22 mouse cellular contexts compared by ENCODE assay signal in the genomic region with DNA sequence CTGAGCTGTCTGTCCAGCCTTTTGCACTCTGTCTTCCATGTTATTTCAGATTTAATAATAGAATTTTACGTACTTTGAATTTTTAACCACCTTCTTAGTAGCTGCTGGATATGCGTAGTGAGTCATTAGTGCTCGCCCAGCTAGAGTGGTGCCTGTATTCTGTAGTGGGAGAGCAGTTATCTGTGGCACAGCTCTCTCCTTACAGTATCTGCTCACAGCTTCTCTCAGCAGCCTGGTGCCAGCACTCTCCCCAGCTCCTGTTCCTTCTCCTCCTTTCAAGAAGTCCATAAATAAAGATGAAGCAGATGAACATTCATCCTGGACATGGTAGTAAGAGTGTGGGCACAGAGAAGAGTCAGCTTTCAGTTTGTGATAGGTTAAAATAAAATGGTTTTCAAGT.
"Had no signal": no experiment of that assay in that cellular context is flagged by ENCODE, and none has a peak within 500 bp of the region (broad histone marks: within the 10 kb centered on the region; RNA-seq: fewer than 3 reads in every experiment).

No protein-coding gene starts in this region.

- H3K27ac ChIP-seq: kidney, postnatal 0 days; limb, embryonic 10.5 days; limb, embryonic 13.5 days; liver, embryonic 12.5 days; liver, embryonic 15.5 days; lung, embryonic 15.5 days; midbrain, embryonic 10.5 days; midbrain, embryonic 13.5 days; neural tube, embryonic 13.5 days; stomach, postnatal 0 days had no signal

- H3K4me3 ChIP-seq: limb, embryonic 10.5 days; limb, embryonic 13.5 days; liver, embryonic 12.5 days; liver, embryonic 15.5 days; lung, embryonic 15.5 days; megakaryocyte, embryonic 14.5 days; midbrain, embryonic 10.5 days; midbrain, embryonic 13.5 days; myocyte; neural tube, embryonic 13.5 days had no signal

- ATAC-seq: intestine, postnatal 0 days; liver, embryonic 12.5 days; midbrain, embryonic 13.5 days; midbrain, embryonic 16.5 days had no signal

- DNase-seq: kidney, adult 2 months; kidney, postnatal 25 days; liver; lung, adult 18-20 months; lung, postnatal 10 days; lung, postnatal 36 days; retina, postnatal 1 day; thymus, postnatal 36 days had no signal
